9 mouse cellular contexts compared by ENCODE assay signal in genomic region chr17:70924565-70925220, GRCm38 (mm10).
DNase-seq lines count a peak whose midpoint lies in the region; ATAC-seq and TF ChIP-seq lines count a peak whose summit lies in the region.
"Had no signal": no experiment of that assay in that cellular context is flagged by ENCODE, and none has a peak within 500 bp of the region (broad histone marks: within the 10 kb centered on the region; RNA-seq: fewer than 3 reads in every experiment).

No protein-coding gene starts in this region.

- H3K4me3 ChIP-seq in heart, embryonic 15.5 days = peak overlapping the region; percentile 13; the same call in 1 of the 2 replicates
- H3K4me3 ChIP-seq in heart, embryonic 10.5 days = no peak overlapping the region
- H3K4me3 ChIP-seq in CH12.LX (replicated peaks in 1 of 3; ENCODE audit: low read depth in 2 of 3, low read length in 2 of 3, poor library complexity in 1 of 3) = peak overlapping the region; percentile 61 to 73 (median 66)

- H3K9me3 ChIP-seq in heart, embryonic 15.5 days (replicated peaks) = no peaks in the 10 kb centered on the region
- H3K9me3 ChIP-seq in heart, embryonic 10.5 days = no peaks in the 10 kb centered on the region
- H3K9me3 ChIP-seq in CH12.LX (replicated peaks; ENCODE audit: low read length) = no peaks in the 10 kb centered on the region

- 73% methylated on average over 8 of the region's 8 CpGs for WGBS in heart, embryonic 15.5 days
- 81% methylated on average over 8 of the region's 8 CpGs for WGBS in heart, embryonic 10.5 days

- no peak overlapping the region for H3K27ac ChIP-seq in heart, embryonic 15.5 days
- H3K27ac ChIP-seq in heart, embryonic 10.5 days = no peak overlapping the region
- H3K27ac ChIP-seq in CH12.LX (ENCODE audit: insufficient read depth, low read depth) = peak overlapping the region; percentile 51; the same call in 1 of the 2 replicates

- DNase-seq in heart, embryonic 10.5 days (ENCODE audit: low spot score) = no peak
- DNase-seq in CH12.LX (ENCODE audit: extremely low read depth) = peak; percentile 92
- peak; percentile 8 for DNase-seq in heart, postnatal 36 days
- peak; percentile 19 for DNase-seq in spleen, adult 12 weeks (ENCODE audit: low spot score)
- DNase-seq in right cerebral cortex, adult 18-20 months = no peak
- no peak for DNase-seq in layer of hippocampus, postnatal 10 days (ENCODE audit: low spot score in 2 of 2)
- DNase-seq in retina, embryonic 14.5 days (ENCODE audit: low spot score) = no peak
- DNase-seq: gastrocnemius, postnatal 14 days had no signal

- no peak overlapping the region for H3K9ac ChIP-seq in heart, embryonic 15.5 days
- H3K9ac ChIP-seq in CH12.LX (ENCODE audit: insufficient read depth, low read depth) = peak overlapping the region; percentile 70

- peaks cover 32% of the 10 kb centered on the region for H3K79me2 ChIP-seq in CH12.LX (replicated peaks; ENCODE audit: control insufficient read depth, extremely low read depth, insufficient read depth, poor library complexity, severe bottlenecking)

- no peak for TF ChIP-seq RAD21 in CH12.LX (IDR thresholded peaks at IDR 0.05; ENCODE audit: low read depth, low read length)

- H3K27me3 ChIP-seq in heart, embryonic 15.5 days = no peaks in the 10 kb centered on the region
- H3K27me3 ChIP-seq in heart, embryonic 10.5 days (ENCODE audit: insufficient read depth, poor library complexity, severe bottlenecking) = no peaks in the 10 kb centered on the region
- no peaks in the 10 kb centered on the region for H3K27me3 ChIP-seq in CH12.LX (replicated peaks)

- H3K36me3 ChIP-seq in heart, embryonic 15.5 days = no peaks in the 10 kb centered on the region
- H3K36me3 ChIP-seq in heart, embryonic 10.5 days = no peaks in the 10 kb centered on the region
- peaks cover 29 to 37% of the 10 kb centered on the region in 2 experiments for H3K36me3 ChIP-seq in CH12.LX (replicated peaks in 1 of 2; ENCODE audit: control insufficient read depth in 1 of 2, insufficient read depth in 1 of 2, low read length in 1 of 2)

- in situ Hi-C loops in CH12.LX (cut with MboI; ENCODE audit: low pct_ligation_motif_present, low pct_unique_long_range_greater_than_20kb, low sequenced_read_pairs) = no loop called here

- dilution Hi-C loops in CH12.LX (cut with MboI; ENCODE audit: extremely low pct_ligation_motif_present, extremely low pct_unique_long_range_greater_than_20kb, low sequenced_read_pairs) = no loop called here

- peak; percentile 82 for TF ChIP-seq EP300 in CH12.LX (IDR thresholded peaks at IDR 0.05; ENCODE audit: low read length)

- no peak overlapping the region for H3K4me2 ChIP-seq in heart, embryonic 15.5 days
- H3K4me2 ChIP-seq in CH12.LX (ENCODE audit: insufficient read depth, low read depth, poor library complexity, severe bottlenecking) = peak overlapping the region; percentile 33

- ATAC-seq in heart, embryonic 15.5 days (replicated peaks; ENCODE audit: insufficient number of reproducible peaks, insufficient read depth, low FRiP score, low read depth) = no peak

- TF ChIP-seq POLR2A in CH12.LX (IDR thresholded peaks at IDR 0.05; ENCODE audit: low read depth, low read length) = peak; percentile 91

- no peaks in the 10 kb centered on the region for H3K4me1 ChIP-seq in heart, embryonic 15.5 days (replicated peaks)
- no peaks in the 10 kb centered on the region for H3K4me1 ChIP-seq in heart, embryonic 10.5 days
- H3K4me1 ChIP-seq in CH12.LX (ENCODE audit: control insufficient read depth in 1 of 2, insufficient read depth in 2 of 2) = peaks cover 8 to 29% of the 10 kb centered on the region in 2 experiments

- no peak for TF ChIP-seq CTCF in CH12.LX (conservative IDR thresholded peaks at IDR 0.05 in 1 of 2, IDR thresholded peaks at IDR 0.05 in 1 of 2; ENCODE audit: low read depth in 2 of 2, low read length in 2 of 2)

- intact Hi-C loops in heart, postnatal 36 days (cut with DNase I) = no loop called here

TF ChIP-seq in CH12.LX, 34 proteins besides CTCF, POLR2A, EP300 and RAD21:
- TF ChIP-seq IRF4 (IDR thresholded peaks at IDR 0.05; ENCODE audit: low read depth, low read length) (peak; percentile 91), TCF12 (IDR thresholded peaks at IDR 0.05; ENCODE audit: low read depth, low read length) (peak; percentile 77; the same call in 1 of the 2 replicates), USF1 (IDR thresholded peaks at IDR 0.05; ENCODE audit: low read depth, low read length) (no peak), MAFK (IDR thresholded peaks at IDR 0.05; ENCODE audit: insufficient replicate concordance, low read length) (peak; percentile 75), ZMIZ1 (IDR thresholded peaks at IDR 0.05; ENCODE audit: low read depth, low read length) (peak; percentile 89), ZC3H11A (IDR thresholded peaks at IDR 0.05; ENCODE audit: low read depth, low read length) (no peak), RCOR1 (conservative IDR thresholded peaks at IDR 0.05; ENCODE audit: low read depth, low read length) (peak; percentile 84), HCFC1 (IDR thresholded peaks at IDR 0.05; ENCODE audit: low read depth, low read length) (peak; percentile 77), NELFE (IDR thresholded peaks at IDR 0.05; ENCODE audit: low read depth, low read length) (peak; percentile 75), MEF2A (IDR thresholded peaks at IDR 0.05; ENCODE audit: borderline replicate concordance, low read depth, low read length) (peak; percentile 91), MAX (IDR thresholded peaks at IDR 0.05; ENCODE audit: low read length) (peak; percentile 69; the same call in 1 of the 2 replicates), CHD1 (IDR thresholded peaks at IDR 0.05; ENCODE audit: low read depth, low read length) (no peak), ETS1 (conservative IDR thresholded peaks at IDR 0.05; ENCODE audit: low read depth, low read length) (peak; percentile 94), TBP (conservative IDR thresholded peaks at IDR 0.05; ENCODE audit: low read depth, low read length) (peak; percentile 78; the same call in 1 of the 2 replicates), SMC3 (IDR thresholded peaks at IDR 0.05; ENCODE audit: low read depth, low read length) (no peak), SIN3A (IDR thresholded peaks at IDR 0.05; ENCODE audit: low read length) (peak; percentile 92), JUN (IDR thresholded peaks at IDR 0.05; ENCODE audit: insufficient read depth, low read depth, low read length) (peak; percentile 77), MAZ (IDR thresholded peaks at IDR 0.05; ENCODE audit: low read depth, low read length) (no peak; the same call in 1 of the 2 replicates), CHD2 (IDR thresholded peaks at IDR 0.05; ENCODE audit: low read length) (peak; percentile 60; the same call in 1 of the 2 replicates), KAT2A (IDR thresholded peaks at IDR 0.05; ENCODE audit: insufficient replicate concordance, low read length) (peak; percentile 49; the same call in 1 of the 2 replicates), PAX5 (IDR thresholded peaks at IDR 0.05; ENCODE audit: low read length) (no peak), BHLHE40 (IDR thresholded peaks at IDR 0.05; ENCODE audit: low read depth, low read length) (peak; percentile 88), ELF1 (IDR thresholded peaks at IDR 0.05; ENCODE audit: low read depth, low read length) (peak; percentile 77), JUND (conservative IDR thresholded peaks at IDR 0.05; ENCODE audit: low read depth, low read length) (peak; percentile 82), ZNF384 (IDR thresholded peaks at IDR 0.05; ENCODE audit: low read depth, low read length) (peak; percentile 41), NRF1 (IDR thresholded peaks at IDR 0.05; ENCODE audit: low read depth, low read length) (0 out of 2 replicates have a peak, but pooled peaks have one; percentile 12), MYC (IDR thresholded peaks at IDR 0.05; ENCODE audit: low read depth, low read length) (peak; percentile 19; the same call in 1 of the 2 replicates), POLR2AphosphoS2 (IDR thresholded peaks at IDR 0.05; ENCODE audit: low read depth, low read length) (no peak), ZKSCAN1 (IDR thresholded peaks at IDR 0.05; ENCODE audit: borderline replicate concordance, low read depth, low read length) (no peak), MXI1 (IDR thresholded peaks at IDR 0.05; ENCODE audit: low read depth, low read length) (peak; percentile 82), USF2 (conservative IDR thresholded peaks at IDR 0.05; ENCODE audit: low read depth, low read length) (no peak), UBTF (IDR thresholded peaks at IDR 0.05; ENCODE audit: low read depth, low read length) (no peak), E2F4 (IDR thresholded peaks at IDR 0.05; ENCODE audit: insufficient replicate concordance, low read depth, low read length) (0 out of 2 replicates have a peak, but pooled peaks have one; percentile 57), GABPA (IDR thresholded peaks at IDR 0.05; ENCODE audit: insufficient replicate concordance, low read depth, low read length) (no peak)

Comparison
In these comparisons a context has a peak if more than half of its experiments do, and no peak if none do; other contexts are left out.
1. DNase-seq: peak in CH12.LX (single experiment), heart, postnatal 36 days (2 of 2) and spleen, adult 12 weeks (single experiment); none in heart, embryonic 10.5 days (single experiment), right cerebral cortex, adult 18-20 months (single experiment), layer of hippocampus, postnatal 10 days (0 of 2) and retina, embryonic 14.5 days (single experiment).